Mouse (Mus musculus): ENCODE results near the gene Dhdh. TPM values are rescaled to one million over a fixed set of nuclear protein-coding genes. Genes with fewer than 3 reads are reported as not detected.
"Not testable (repeated sequence)": the region's sequence is repeated elsewhere in the genome, so short reads cannot be mapped to it uniquely, and the experiment has no call there.

Gene Dhdh
- total RNA-seq, 2 experiments from 2014 or later = 4.5 to 6.0 TPM

- DNase-seq = no peak
- intact Hi-C loops (cut with DNase I) = no loop called here
Measured at GRCm38 (mm10) chr7:45478774-45479173, 9.8 kb downstream of the Dhdh start.

- intact Hi-C loops (cut with DNase I) = loop anchor here (1.0 kb wide), 1 partner anchor 84 kb away; no protein-coding TSS in a partner anchor
- DNase-seq = peak; percentile 65 to 75
Measured at GRCm38 (mm10) chr7:45477003-45477402, 11.6 kb downstream of the Dhdh start.

- no peak for DNase-seq
- intact Hi-C loops (cut with DNase I) = no loop called here
Measured at GRCm38 (mm10) chr7:45476453-45476852, 12.2 kb downstream of the Dhdh start.

- no peak for DNase-seq
- intact Hi-C loops (cut with DNase I) = loop anchor here (2.0 kb wide), 1 partner anchor 47 kb away; no protein-coding TSS in a partner anchor
Measured at GRCm38 (mm10) chr7:45475291-45475969, 13.2 kb downstream of the Dhdh start.

- intact Hi-C loops (cut with DNase I) = no loop called here
- DNase-seq = peak; percentile 67 to 82
Measured at GRCm38 (mm10) chr7:45470869-45471268, 17.7 kb downstream of the Dhdh start.

- intact Hi-C loops (cut with DNase I) = no loop called here
Measured at GRCm38 (mm10) chr7:45467090-45467670, 21.4 kb downstream of the Dhdh start.

GRCm38 (mm10) chr7:45466283-45467089 is 22.1 kb downstream of the Dhdh start, which contains the start of gene Bax:
Bax (minus strand) TSS chr7:45466898.
- intact Hi-C loops (cut with DNase I) = no loop called here
- peak; percentile 94 to 97 for DNase-seq

More at GRCm38 (mm10) chr7:45467090-45467670, 21.4 kb downstream of the Dhdh start:
- DNase-seq = no peak

GRCm38 (mm10) chr7:45465549-45465948 is 23.1 kb downstream of the Dhdh start:
- intact Hi-C loops (cut with DNase I) = no loop called here
- DNase-seq = no peak

- DNase-seq = no peak
- intact Hi-C loops (cut with DNase I) = no loop called here
Measured at GRCm38 (mm10) chr7:45465112-45465511, 23.5 kb downstream of the Dhdh start.

GRCm38 (mm10) chr7:45463987-45464778 is 24.4 kb downstream of the Dhdh start:
- no peak for DNase-seq
- intact Hi-C loops (cut with DNase I) = loop anchor here (5.0 kb wide), 1 partner anchor 238 kb away; no protein-coding TSS in a partner anchor

GRCm38 (mm10) chr7:45462868-45463267 is 25.7 kb downstream of the Dhdh start:
- intact Hi-C loops (cut with DNase I) = loop anchor here (5.0 kb wide), 1 partner anchor 239 kb away; no protein-coding TSS in a partner anchor
- not testable (repeated sequence) for DNase-seq

GRCm38 (mm10) chr7:45462325-45462724 is 26.3 kb downstream of the Dhdh start:
- intact Hi-C loops (cut with DNase I) = loop anchor here (5.0 kb wide), 1 partner anchor 240 kb away; no protein-coding TSS in a partner anchor
- DNase-seq = no peak

GRCm38 (mm10) chr7:45461781-45462180 is 26.8 kb downstream of the Dhdh start:
- intact Hi-C loops (cut with DNase I) = loop anchor here (5.0 kb wide), 1 partner anchor 241 kb away; no protein-coding TSS in a partner anchor
- no peak for DNase-seq

- DNase-seq = no peak
- intact Hi-C loops (cut with DNase I) = loop anchor here (5.0 kb wide), 1 partner anchor 241 kb away; no protein-coding TSS in a partner anchor
Measured at GRCm38 (mm10) chr7:45461326-45461725, 27.3 kb downstream of the Dhdh start.

GRCm38 (mm10) chr7:45460860-45461314 is 27.7 kb downstream of the Dhdh start:
- peak; percentile 67 for DNase-seq
- intact Hi-C loops (cut with DNase I) = loop anchor here (5.0 kb wide), 1 partner anchor 241 kb away; no protein-coding TSS in a partner anchor

- DNase-seq = peak in 1 of 2 experiments; percentile 24
- intact Hi-C loops (cut with DNase I) = loop anchor here (5.0 kb wide), 1 partner anchor 242 kb away; no protein-coding TSS in a partner anchor
Measured at GRCm38 (mm10) chr7:45460377-45460776, 28.2 kb downstream of the Dhdh start.

- peak; percentile 93 to 94 for DNase-seq
- intact Hi-C loops (cut with DNase I) = loop anchor here (5.0 kb wide), 1 partner anchor 243 kb away; no protein-coding TSS in a partner anchor
Measured at GRCm38 (mm10) chr7:45459564-45460140, 29.0 kb downstream of the Dhdh start, which contains the start of gene Ftl1. Ftl1 (minus strand) TSS chr7:45459884.

- intact Hi-C loops (cut with DNase I) = no loop called here
- peak; percentile 88 to 90 for DNase-seq
Measured at GRCm38 (mm10) chr7:45458748-45459563, 29.6 kb downstream of the Dhdh start.
